Mouse (Mus musculus): ENCODE results near the gene Svs5.

DNA sequence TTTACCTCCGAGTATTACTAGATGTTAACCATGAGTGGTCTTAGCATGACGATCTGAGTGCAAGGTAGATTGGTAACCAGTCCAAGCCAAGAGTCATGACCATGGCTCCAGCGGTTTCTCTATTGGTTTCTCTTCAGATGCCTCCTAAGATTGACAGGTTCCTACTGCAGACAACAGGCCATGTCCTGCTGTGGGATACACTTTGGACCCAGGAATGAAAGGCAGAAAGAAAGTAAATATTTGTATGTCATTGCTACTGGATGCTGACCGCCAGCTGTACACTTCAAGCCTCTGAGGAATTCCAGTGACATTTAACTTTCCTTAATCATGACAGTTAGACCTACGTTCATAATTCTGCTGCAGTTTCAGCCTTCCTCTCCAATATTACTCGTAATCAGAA is 11.6 kb upstream of the Svs5 start:
- TF ChIP-seq TAL1 (IDR thresholded peaks at IDR 0.05; ENCODE audit: low read length) (no peak), GATA1 (IDR thresholded peaks at IDR 0.05; ENCODE audit: low read length) (no peak)
